Mouse (Mus musculus) myocyte (in vitro differentiated cells): ENCODE results near the gene F8. TPM values are rescaled to one million over a fixed set of nuclear protein-coding genes. Genes with fewer than 3 reads are reported as not detected.

Source experiments
- H3K27me3 ChIP-seq: one replicate; pipeline ENCODE4 v1.6.1; 2011; ENCODE audit not compliant: control insufficient read depth, insufficient read depth, insufficient read length
- H3K36me3 ChIP-seq: one replicate; pipeline ENCODE4 v1.6.1; 2011; ENCODE audit not compliant: control insufficient read depth, insufficient read depth
- H3K4me2 ChIP-seq: one replicate; pipeline ENCODE4 v1.6.1; 2011; ENCODE audit warnings: low read depth, control low read depth
- H3K4me3 ChIP-seq: one replicate; pipeline ENCODE4 v1.5.1; 2011; ENCODE audit warnings: mild to moderate bottlenecking, control low read depth, moderate library complexity
- H3K79me2 ChIP-seq: one replicate; pipeline ENCODE4 v1.6.1; 2011; ENCODE audit not compliant: control insufficient read depth, insufficient read depth
- H3ac ChIP-seq: one replicate; pipeline ENCODE4 v1.6.1; 2011; ENCODE audit not compliant: control insufficient read depth, insufficient read length
- CEBPB ChIP-seq: IDR thresholded peaks from 2 replicates; pipeline ENCODE4 v1.6.1; 2011; ENCODE audit warnings: mild to moderate bottlenecking, moderate library complexity; ENCODE audit not compliant: poor library complexity, insufficient read depth, severe bottlenecking
- E2F4 ChIP-seq: IDR thresholded peaks from one replicate; pipeline ENCODE4 v1.6.1; 2011; ENCODE audit warnings: mild to moderate bottlenecking, control low read depth, moderate library complexity; ENCODE audit not compliant: insufficient read depth
- MAX ChIP-seq: IDR thresholded peaks from one replicate; pipeline ENCODE4 v1.6.1; 2011; ENCODE audit warnings: low read depth, mild to moderate bottlenecking, control low read depth
- MYOD1 ChIP-seq, 3 experiments: IDR thresholded peaks; one replicate each; pipeline ENCODE4 v1.6.1; 2011; ENCODE audit warnings: control low read depth in 2 of 3, low read depth in 2 of 3, mild to moderate bottlenecking in 2 of 3, moderate library complexity in 1 of 3; ENCODE audit not compliant: insufficient read length in 2 of 3, control insufficient read depth in 1 of 3
- MYOG ChIP-seq, 3 experiments: IDR thresholded peaks; one replicate each; pipeline ENCODE4 v1.6.1; 2011; ENCODE audit warnings: control low read depth in 2 of 3, low read depth in 2 of 3, mild to moderate bottlenecking in 2 of 3; ENCODE audit not compliant: insufficient read length in 2 of 3, control insufficient read depth in 1 of 3, insufficient read depth in 1 of 3
- POLR2A ChIP-seq: IDR thresholded peaks from one replicate; pipeline ENCODE4 v1.6.1; 2011; ENCODE audit warnings: low read depth, mild to moderate bottlenecking, control low read depth, moderate library complexity; ENCODE audit not compliant: insufficient read length
- POLR2AphosphoS2 ChIP-seq: IDR thresholded peaks from one replicate; pipeline ENCODE4 v1.6.1; 2011; ENCODE audit warnings: low read depth, control low read depth; ENCODE audit not compliant: insufficient read length
- REST ChIP-seq: IDR thresholded peaks from one replicate; pipeline ENCODE4 v1.6.1; 2011; ENCODE audit warnings: mild to moderate bottlenecking, control low read depth, moderate library complexity; ENCODE audit not compliant: insufficient read depth, insufficient read length
- SRF ChIP-seq: IDR thresholded peaks from one replicate; pipeline ENCODE4 v1.6.1; 2011; ENCODE audit warnings: low read depth; ENCODE audit not compliant: control insufficient read depth, insufficient read length
- TCF12 ChIP-seq: IDR thresholded peaks from one replicate; pipeline ENCODE4 v1.6.1; 2011; ENCODE audit warnings: mild to moderate bottlenecking, control low read depth; ENCODE audit not compliant: poor library complexity, insufficient read depth, severe bottlenecking
- TCF3 ChIP-seq: IDR thresholded peaks from one replicate; pipeline ENCODE4 v1.6.1; 2011; ENCODE audit warnings: low read depth, control low read depth; ENCODE audit not compliant: insufficient read length
- USF1 ChIP-seq: IDR thresholded peaks from one replicate; pipeline ENCODE4 v1.6.1; 2011; ENCODE audit warnings: low read depth, mild to moderate bottlenecking, control low read depth, moderate library complexity
- polyA plus RNA-seq: library from polyadenylated mRNA; unstranded; fragments of >200 nt; fragmentation: generic; extraction: Trizol; gene quantifications from one replicate; pipeline ENCODE4 v1.2.1, GENCODE M21; 2012; ENCODE audit warnings: missing spikeins

F8 gene
- polyA plus RNA-seq, 1 experiment = 0.40 TPM

GRCm38 (mm10) chrX:75138182-75138581 lies 244.2 kb downstream of the F8 start:
- Histone ChIP-seq H3K4me3 (no peak overlapping the region), H3ac (no peak overlapping the region), H3K36me3 (no peaks in the 10 kb centered on the region), H3K4me2 (no peak overlapping the region), H3K79me2 (no peaks in the 10 kb centered on the region), H3K27me3 (no peaks in the 10 kb centered on the region)
- TF ChIP-seq MYOD1 (IDR thresholded peaks at IDR 0.05; ENCODE audit: control insufficient read depth in 1 of 3, insufficient read length in 2 of 3, low read depth in 2 of 3) = no peak
- TF ChIP-seq TCF12 = no peak
- TF ChIP-seq POLR2AphosphoS2 = no peak
- TF ChIP-seq MYOG (IDR thresholded peaks at IDR 0.05; ENCODE audit: control insufficient read depth in 1 of 3, insufficient read depth in 1 of 3, insufficient read length in 2 of 3, low read depth in 2 of 3) = no peak
- no peak for TF ChIP-seq TCF3
- TF ChIP-seq MAX = no peak
- TF ChIP-seq POLR2A = no peak

GRCm38 (mm10) chrX:75137729-75138128 lies 244.7 kb downstream of the F8 start:
- Histone ChIP-seq H3K4me2 (no peak overlapping the region), H3K4me3 (no peak overlapping the region), H3ac (no peak overlapping the region), H3K36me3 (no peaks in the 10 kb centered on the region), H3K79me2 (no peaks in the 10 kb centered on the region), H3K27me3 (no peaks in the 10 kb centered on the region)
- TF ChIP-seq CEBPB = no peak
- no peak for TF ChIP-seq MYOG (IDR thresholded peaks at IDR 0.05; ENCODE audit: control insufficient read depth in 1 of 3, insufficient read depth in 1 of 3, insufficient read length in 2 of 3, low read depth in 2 of 3)
- TF ChIP-seq MAX = no peak
- TF ChIP-seq E2F4 = no peak
- TF ChIP-seq MYOD1 (IDR thresholded peaks at IDR 0.05; ENCODE audit: control insufficient read depth in 1 of 3, insufficient read length in 2 of 3, low read depth in 2 of 3) = no peak
- no peak for TF ChIP-seq POLR2A
- no peak for TF ChIP-seq POLR2AphosphoS2
- no peak for TF ChIP-seq REST
- no peak for TF ChIP-seq TCF3
- TF ChIP-seq TCF12 = no peak
- TF ChIP-seq USF1 = no peak
- TF ChIP-seq SRF = no peak

- no peak overlapping the region for H3ac ChIP-seq
- H3K36me3 ChIP-seq = no peaks in the 10 kb centered on the region
- H3K4me2 ChIP-seq = no peak overlapping the region
- H3K4me3 ChIP-seq = no peak overlapping the region
- no peak for TF ChIP-seq E2F4
- no peak for TF ChIP-seq POLR2A
- H3K79me2 ChIP-seq = no peaks in the 10 kb centered on the region
- H3K27me3 ChIP-seq = no peaks in the 10 kb centered on the region
Measured at GRCm38 (mm10) chrX:75136938-75137337, 245.5 kb downstream of the F8 start.

GRCm38 (mm10) chrX:75130467-75131160 lies 251.8 kb downstream of the F8 start, which contains the start of gene Mpp1:
Mpp1 (minus strand) TSS chrX:75131016.
- TF ChIP-seq POLR2A (peak; percentile 76), SRF (no peak), POLR2AphosphoS2 (peak; percentile 66)
- H3K27me3 ChIP-seq = no peaks in the 10 kb centered on the region

GRCm38 (mm10) chrX:75129474-75129873 lies 252.9 kb downstream of the F8 start:
- peak overlapping the region; percentile 50 for H3K4me3 ChIP-seq
- H3K4me2 ChIP-seq = peak overlapping the region; percentile 78

More at GRCm38 (mm10) chrX:75130467-75131160, 251.8 kb downstream of the F8 start, which contains the start of gene Mpp1:
- H3K4me3 ChIP-seq = peak within 1 kb of the TSS; percentile 50
- H3K36me3 ChIP-seq = no peaks in the 10 kb centered on the region
- peaks cover 4% of the 10 kb centered on the region for H3K79me2 ChIP-seq
- H3K4me2 ChIP-seq = peak within 1 kb of the TSS; percentile 78
- no peak within 1 kb of the TSS for H3ac ChIP-seq

More at GRCm38 (mm10) chrX:75129474-75129873, 252.9 kb downstream of the F8 start:
- TF ChIP-seq CEBPB = no peak
- no peak for TF ChIP-seq REST
- TF ChIP-seq USF1 = no peak
- no peak for TF ChIP-seq MAX
- no peak for TF ChIP-seq MYOG (IDR thresholded peaks at IDR 0.05; ENCODE audit: control insufficient read depth in 1 of 3, insufficient read depth in 1 of 3, insufficient read length in 2 of 3, low read depth in 2 of 3)
- no peak for TF ChIP-seq POLR2AphosphoS2
- no peak for TF ChIP-seq TCF12
- no peak for TF ChIP-seq SRF
- no peak for TF ChIP-seq TCF3
- TF ChIP-seq POLR2A = no peak
- TF ChIP-seq MYOD1 (IDR thresholded peaks at IDR 0.05; ENCODE audit: control insufficient read depth in 1 of 3, insufficient read length in 2 of 3, low read depth in 2 of 3) = no peak
- no peak for TF ChIP-seq E2F4
- Histone ChIP-seq H3K27me3 (no peaks in the 10 kb centered on the region), H3ac (no peak overlapping the region), H3K79me2 (peaks cover 4% of the 10 kb centered on the region), H3K36me3 (no peaks in the 10 kb centered on the region)
